Mouse (Mus musculus): ENCODE data around the gene Trpt1.

Trpt1 gene

DNA sequence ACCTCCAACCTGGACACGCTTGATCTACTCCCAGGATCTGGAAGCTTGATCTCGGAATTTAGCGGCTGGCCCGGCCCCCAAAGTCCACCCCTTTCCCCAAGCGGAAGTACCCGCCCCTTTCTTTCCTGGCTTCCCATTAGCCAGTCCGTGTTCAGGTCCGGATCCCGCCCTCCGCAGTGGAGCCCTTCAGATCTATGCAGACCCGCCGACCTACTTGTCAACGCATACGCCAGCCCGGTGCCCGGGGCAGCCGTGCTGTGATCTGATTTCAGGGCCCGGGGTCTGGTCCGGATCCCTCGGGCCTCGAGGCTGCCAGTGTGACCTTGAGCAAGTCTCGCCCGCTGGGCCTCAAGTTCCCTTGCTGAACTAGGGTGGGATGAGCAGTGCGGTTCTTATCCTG, at the start of gene Trpt1, which contains the start of gene Nudt22:
Gene Trpt1 (plus strand): TSS at position 126 of the 400 bp plus-strand sequence.
Gene Nudt22 (minus strand): TSS at position 112 of the 400 bp plus-strand sequence.
- DNase-seq (ENCODE audit: inconsistent ontology term), result peak; percentile 94

DNA sequence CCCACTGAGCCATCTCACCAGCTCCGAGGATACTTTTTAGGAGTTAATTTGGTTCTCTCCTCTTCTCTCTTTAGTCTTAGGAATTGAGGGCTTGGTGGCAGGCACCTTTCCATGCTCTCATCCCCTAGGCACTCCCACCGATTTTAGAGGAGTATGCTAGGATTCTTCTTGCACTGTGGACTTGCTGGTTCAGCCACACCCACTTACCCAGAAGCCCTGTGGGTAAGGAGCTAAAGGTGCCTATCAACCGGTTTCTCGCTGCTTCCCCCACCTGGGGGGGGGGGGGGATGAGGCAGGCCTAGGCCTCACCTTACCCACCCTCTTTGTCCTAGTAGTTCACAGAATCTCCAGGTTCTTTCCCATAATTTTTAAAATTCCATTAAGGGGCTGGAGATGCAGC, 48.2 kb upstream of the Trpt1 start:
- DNase-seq (ENCODE audit: inconsistent ontology term), result no peak

DNA sequence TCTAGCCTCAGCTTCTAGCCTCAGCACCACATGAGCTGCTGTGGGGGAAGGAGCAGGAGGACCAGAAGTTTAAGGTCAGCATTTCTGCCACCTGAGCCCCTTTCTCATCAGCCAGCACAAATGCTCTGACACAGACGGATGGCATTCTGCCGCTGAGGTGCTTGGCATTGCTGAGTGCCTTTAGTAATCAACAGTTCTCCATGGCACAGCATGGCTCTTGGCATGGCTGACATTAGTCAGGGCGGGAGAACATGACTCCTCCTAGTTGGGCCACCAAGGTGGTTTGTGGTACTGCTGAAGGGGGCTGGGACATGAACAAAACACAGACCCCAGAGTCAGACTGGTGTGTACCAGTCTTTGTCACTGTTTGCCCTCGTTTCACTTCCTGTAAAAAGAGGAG, 47.7 kb upstream of the Trpt1 start:
- no peak for DNase-seq (ENCODE audit: inconsistent ontology term)

DNA sequence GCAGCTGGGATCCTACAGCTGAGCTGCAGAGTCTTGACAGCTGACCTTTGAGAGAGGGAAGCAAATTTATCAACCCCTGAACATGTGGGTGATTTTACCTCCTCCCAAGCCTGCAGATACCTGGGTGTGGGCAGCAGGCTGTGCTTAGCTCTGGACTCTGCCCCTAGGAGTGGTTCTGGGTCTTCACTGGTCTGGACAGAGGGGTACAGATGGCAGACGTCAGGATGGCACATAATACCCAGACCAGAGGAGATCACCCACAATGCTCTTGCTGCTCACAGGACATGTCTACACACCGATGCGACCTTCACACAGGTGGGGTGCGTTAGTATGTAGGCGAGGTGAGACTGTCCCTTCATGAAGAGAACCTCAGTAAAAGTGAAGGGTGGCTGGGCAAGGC, 46.4 kb upstream of the Trpt1 start:
- DNase-seq (ENCODE audit: inconsistent ontology term), result no peak

GRCm38 (mm10) chr19:6949951-6950350, 46.0 kb upstream of the Trpt1 start:
- no peak for DNase-seq (ENCODE audit: inconsistent ontology term)

DNA sequence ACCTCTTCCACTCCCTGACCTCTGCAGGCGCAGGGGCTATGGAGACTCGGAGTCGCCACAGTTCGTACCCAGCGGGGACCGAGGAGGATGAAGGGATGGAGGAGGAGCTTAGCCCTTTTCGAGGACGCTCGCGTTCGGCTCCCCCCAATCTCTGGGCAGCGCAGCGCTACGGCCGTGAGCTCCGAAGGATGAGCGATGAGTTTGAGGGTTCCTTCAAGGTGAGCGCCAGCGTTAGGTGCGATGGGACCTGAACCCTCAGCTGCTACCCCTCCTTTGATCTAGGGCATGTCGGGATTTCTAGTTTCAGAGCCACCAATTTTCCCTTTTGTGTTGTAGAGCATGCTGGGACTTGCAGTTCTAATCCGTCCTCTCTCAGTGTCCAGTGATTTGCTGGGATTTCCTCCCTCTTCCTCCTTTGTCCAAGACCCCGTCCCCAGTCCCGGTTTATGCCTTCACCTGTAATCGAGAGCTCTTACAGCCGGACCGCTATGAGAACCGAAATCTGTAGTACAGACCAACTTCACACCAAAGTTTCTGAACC, 45.2 kb upstream of the Trpt1 start:
- peak; percentile 66 for DNase-seq (ENCODE audit: inconsistent ontology term)

DNA sequence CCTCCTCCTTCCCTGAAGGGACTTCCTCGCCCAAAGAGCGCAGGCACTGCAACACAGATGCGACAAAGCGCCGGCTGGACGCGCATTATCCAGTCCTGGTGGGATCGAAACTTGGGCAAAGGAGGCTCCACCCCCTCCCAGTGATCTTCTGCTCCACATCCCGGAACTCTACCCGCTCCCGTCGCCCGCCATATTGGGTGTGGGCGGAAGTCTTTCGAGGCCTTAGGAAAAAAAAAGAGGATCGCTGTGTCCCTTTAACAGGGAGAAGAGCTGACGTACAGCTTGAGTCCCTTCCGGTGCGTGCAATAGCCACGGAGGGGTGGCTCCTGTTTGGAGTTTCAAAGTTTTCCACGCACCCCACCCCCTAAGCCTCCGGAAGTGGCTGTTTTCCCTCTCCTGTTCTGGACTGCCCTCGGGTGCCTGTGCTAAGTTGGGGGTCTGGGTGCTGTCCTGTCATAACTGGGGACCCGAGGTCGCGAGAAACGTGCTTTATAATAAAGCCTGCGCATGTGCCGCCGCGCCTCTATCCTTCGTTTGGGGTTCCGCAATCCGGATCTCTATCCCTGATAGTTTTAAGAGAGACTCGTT, 44.5 kb upstream of the Trpt1 start:
- peak; percentile 97 for DNase-seq (ENCODE audit: inconsistent ontology term)

DNA sequence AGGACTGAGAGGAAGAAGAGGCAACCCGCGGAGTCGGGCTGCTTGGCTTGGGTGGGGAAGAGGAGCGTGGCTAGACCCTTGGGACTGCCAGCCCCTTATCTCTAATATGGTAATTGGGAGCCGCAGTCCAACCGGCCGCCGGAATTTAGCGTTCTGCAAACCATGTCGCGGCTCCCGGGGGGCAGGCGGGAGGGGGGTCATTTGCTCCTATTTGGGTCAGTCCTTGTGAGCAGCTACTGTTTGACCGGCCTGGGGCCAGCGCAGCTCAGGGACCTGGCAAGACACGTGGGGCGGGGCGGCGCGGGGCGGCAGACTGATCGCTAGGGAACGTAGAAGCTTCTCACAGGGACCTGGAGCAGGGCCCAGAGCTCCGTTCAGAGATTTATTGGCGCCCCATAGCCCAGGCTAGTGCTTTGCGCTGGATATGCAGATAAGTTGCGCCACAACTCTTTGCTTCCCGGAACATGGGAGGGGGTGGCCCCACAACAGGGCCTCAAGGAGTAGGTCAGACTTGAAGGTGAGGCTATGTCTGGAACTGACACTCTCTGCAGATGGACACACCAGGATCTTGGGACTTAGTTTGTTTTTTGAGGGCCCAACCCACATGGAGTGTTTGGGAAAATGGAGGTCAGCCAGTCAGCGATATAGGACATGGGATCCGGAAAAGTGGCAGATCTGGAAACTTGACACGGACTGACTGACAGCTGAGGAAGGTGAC, 43.8 kb upstream of the Trpt1 start:
- peak; percentile 94 for DNase-seq (ENCODE audit: inconsistent ontology term)

DNA sequence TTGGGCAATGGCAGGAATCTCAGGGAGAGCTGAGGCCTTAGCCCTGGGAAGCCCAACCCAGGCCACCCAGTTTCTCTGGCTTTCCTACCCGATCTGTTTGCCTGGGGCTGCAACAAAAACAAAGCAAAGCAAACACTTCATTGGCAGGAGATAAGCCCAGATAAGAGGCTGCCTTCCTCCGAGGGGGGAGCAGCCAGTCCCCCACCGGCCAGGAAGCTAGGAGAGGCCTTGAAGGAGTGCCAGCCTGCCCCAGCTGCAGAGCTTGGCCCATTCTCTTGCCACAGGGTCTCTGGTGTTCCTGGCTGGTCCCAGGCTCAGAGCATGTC, 43.3 kb upstream of the Trpt1 start:
- no peak for DNase-seq (ENCODE audit: inconsistent ontology term)

DNA sequence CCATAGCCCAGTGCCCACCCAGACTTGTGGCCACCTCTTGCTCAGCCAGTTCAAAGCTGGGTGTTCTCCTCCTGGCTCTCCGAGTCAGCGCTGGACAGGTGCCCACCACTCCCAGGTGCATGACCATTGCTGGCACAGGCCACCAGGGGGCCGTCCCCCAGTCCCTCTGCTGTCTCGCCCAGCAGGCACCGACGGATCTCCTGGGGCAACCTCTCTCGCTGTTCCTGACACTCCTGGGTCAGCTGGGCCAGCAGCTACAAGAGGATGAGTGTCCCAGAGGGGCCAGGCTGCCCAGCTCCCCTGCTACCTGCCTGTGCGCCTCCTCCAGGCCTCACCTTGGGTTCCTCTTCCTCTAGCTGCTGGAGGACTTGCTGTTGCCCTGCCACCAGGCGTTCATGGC, 41.9 kb upstream of the Trpt1 start:
- DNase-seq (ENCODE audit: inconsistent ontology term), result peak; percentile 40

DNA sequence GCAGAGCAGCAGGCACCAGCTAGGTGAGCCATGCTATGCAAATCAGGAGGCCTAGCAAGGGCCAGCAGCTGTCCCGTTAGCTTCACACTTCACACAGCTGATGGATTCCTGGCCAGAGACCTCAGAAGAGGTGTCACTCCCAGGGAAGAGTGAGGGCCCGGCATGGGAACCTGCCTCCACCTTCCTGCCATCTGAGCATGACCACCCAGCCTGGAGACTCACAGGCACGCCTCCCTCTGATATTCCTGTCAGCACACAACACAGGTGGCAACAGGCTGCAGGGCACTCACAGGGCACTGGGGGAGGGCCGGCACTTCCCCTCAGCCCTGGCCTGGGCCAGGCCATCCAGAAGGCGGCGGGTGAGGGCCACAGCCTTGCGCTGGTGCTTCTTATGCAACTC, 40.5 kb upstream of the Trpt1 start:
- DNase-seq (ENCODE audit: inconsistent ontology term), result no peak

- DNase-seq (ENCODE audit: inconsistent ontology term), result no peak
Observed at GRCm38 (mm10) chr19:6956461-6956860, 39.5 kb upstream of the Trpt1 start.

GRCm38 (mm10) chr19:6968491-6969271, 27.2 kb upstream of the Trpt1 start:
- DNase-seq (ENCODE audit: inconsistent ontology term), result no peak

- DNase-seq (ENCODE audit: inconsistent ontology term), result no peak
Observed at GRCm38 (mm10) chr19:6969291-6969664, 26.7 kb upstream of the Trpt1 start.

- DNase-seq (ENCODE audit: inconsistent ontology term), result peak; percentile 84
Observed at GRCm38 (mm10) chr19:6969665-6970381, 26.1 kb upstream of the Trpt1 start.

GRCm38 (mm10) chr19:6970460-6971085, 25.4 kb upstream of the Trpt1 start:
- DNase-seq (ENCODE audit: inconsistent ontology term), result no peak

DNA sequence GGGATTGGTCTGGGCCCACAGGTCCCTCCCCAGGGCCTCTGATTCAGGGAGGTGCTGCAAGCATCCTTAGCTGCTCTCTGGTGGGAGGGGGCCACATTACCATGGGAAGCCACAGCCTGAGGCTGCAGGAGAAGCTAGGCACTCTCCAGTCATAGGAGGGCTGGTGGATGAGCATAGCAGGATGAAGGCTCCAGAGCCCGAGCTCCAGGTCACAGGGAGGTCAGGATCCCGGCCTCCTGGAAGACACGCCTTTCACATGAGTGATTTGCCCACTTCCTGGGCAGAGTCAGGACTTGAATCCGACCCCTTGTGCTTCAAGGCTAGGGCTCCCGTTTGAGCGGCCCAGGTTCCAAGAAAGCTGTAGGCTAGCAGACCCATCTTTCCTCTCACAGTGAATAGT, 24.3 kb upstream of the Trpt1 start:
- no peak for DNase-seq (ENCODE audit: inconsistent ontology term)

GRCm38 (mm10) chr19:6972247-6972917, 23.5 kb upstream of the Trpt1 start:
- no peak for DNase-seq (ENCODE audit: inconsistent ontology term)

DNA sequence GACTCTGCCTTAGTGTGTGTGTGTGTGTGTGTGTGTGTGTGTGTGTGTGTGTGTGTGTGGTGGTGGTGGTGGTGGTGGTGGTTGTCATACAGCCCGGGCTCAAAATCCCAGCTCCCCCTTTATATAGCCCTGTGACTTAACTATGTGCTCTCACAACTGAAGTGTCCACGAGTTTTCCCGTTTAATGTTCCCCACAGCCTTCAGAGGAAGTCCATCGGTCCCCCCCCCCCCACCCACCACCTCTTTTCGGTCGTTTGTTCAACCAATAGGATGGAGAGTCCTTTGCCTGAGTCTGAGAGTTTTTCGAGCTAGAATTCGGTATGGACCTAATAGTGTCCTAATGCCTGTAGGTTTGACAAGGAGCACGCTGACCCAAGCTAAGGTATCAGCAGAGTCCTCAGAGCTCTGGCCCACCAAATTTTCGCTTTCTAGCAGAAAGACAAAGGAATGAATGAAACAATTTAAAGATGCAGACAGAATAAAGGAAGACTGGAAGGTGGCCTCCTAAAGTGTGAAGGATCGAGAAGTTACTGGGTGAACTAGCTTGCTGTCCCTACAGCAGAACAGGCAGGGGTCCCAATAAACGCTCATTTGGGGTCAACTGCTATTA, 22.2 kb upstream of the Trpt1 start:
- no peak for DNase-seq (ENCODE audit: inconsistent ontology term)

Measured in Muller cell, postnatal 12 days (primary cell).